Mouse (Mus musculus) thymus, postnatal 4 days (tissue): ENCODE measurements at regions not wholly inside any gene's neighbourhood (a gene's known extent, or its start where the extent isn't known, plus 50 kb on each side); places are given as distances from the start of the nearest gene placed in this dataset.

ENCODE experiments used
- DNase-seq: peaks from one replicate; pipeline ENCODE4 v3.0.0; 2021

DNA sequence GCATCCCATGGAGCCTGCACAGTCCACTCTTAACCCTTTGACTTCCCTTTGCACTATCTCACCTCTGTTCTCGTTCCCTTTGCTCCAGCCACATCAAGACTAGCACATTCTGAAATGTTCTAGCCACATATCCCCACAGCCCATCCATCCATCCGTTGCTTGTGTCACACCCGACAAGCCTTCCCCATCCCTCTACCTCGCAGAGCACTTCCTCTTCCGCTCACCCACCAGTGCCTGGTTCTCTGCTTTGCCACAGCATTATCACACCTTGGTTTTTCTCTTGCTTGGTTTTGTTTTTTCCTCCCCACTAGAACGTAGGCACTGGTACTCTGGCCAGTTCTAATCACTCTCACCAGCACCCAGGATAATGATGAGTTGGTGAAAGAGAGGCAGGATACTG, 61.5 kb upstream of the Eomes start:
- no peak for DNase-seq

DNA sequence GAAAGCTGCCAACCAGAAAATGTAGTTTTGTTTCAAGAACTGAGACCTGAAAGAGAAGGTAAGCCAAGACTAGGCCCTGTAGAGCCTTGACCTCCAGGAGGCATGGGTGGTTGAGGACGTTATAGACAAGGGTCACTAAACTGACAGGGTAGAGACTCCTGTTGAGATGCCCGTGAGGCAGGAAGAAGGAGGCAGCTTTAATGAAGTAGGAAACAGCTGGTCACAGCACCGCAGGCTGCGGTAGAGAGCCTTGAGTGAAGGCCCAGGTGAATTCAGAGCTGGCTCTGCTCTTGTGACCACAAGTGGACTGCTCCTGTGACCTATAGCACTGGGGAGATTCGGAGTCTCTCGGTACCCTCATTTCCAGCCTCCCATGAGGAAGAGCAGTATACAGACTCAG, 53.7 kb upstream of the Eomes start:
- DNase-seq, result no peak
